Mouse (Mus musculus) heart, embryonic 10.5 days (tissue): ENCODE data around the gene Phrf1. TPM values are rescaled to one million over a fixed set of nuclear protein-coding genes. Genes with fewer than 3 reads are reported as not detected.

ENCODE experiments used
- DNase-seq: peaks from one replicate; pipeline ENCODE4 v3.0.0-alpha.2; 2017; ENCODE audit warnings: low spot score
- H3K27ac ChIP-seq: fragments of 300-500 bp; sonication (generic); 2 replicates; pipeline ENCODE4 v1.5.1; 2016; ENCODE audit warnings: mild to moderate bottlenecking
- H3K27me3 ChIP-seq: fragments of 300-500 bp; sonication (generic); 2 replicates; pipeline ENCODE4 v1.6.1; 2016; ENCODE audit warnings: mild to moderate bottlenecking; ENCODE audit not compliant: poor library complexity, insufficient read depth, severe bottlenecking
- H3K36me3 ChIP-seq: fragments of 300-500 bp; sonication (generic); 2 replicates; pipeline ENCODE4 v1.6.1; 2016; ENCODE audit warnings: mild to moderate bottlenecking, moderate library complexity
- H3K4me1 ChIP-seq: fragments of 300-500 bp; sonication (generic); 2 replicates; pipeline ENCODE4 v1.6.1; 2016; ENCODE audit warnings: mild to moderate bottlenecking
- H3K4me3 ChIP-seq: fragments of 300-500 bp; sonication (generic); 2 replicates; pipeline ENCODE4 v1.5.1; 2016; ENCODE audit warnings: mild to moderate bottlenecking, moderate library complexity
- H3K9me3 ChIP-seq: fragments of 300-500 bp; sonication (generic); 2 replicates; pipeline ENCODE4 v1.6.1; 2016; ENCODE audit warnings: mild to moderate bottlenecking, moderate library complexity
- WGBS: fragments of 180-500 bp; shearing (Covaris S2); methylation state at CpG from one replicate; pipeline ENCODE4 v1.1.7; 2016; 5-methylcytosine and 5-hydroxymethylcytosine counted together
- polyA plus RNA-seq: library from polyadenylated mRNA; unstranded; fragments of >200 nt; fragmentation: Nextera tagmentation; extraction: Ambion mirVana; gene quantifications from 2 replicates; pipeline ENCODE4 v1.2.1, GENCODE M21; 2016

Phrf1 gene
- polyA plus RNA-seq, 1 experiment from 2014 or later: 84.7 TPM

DNA sequence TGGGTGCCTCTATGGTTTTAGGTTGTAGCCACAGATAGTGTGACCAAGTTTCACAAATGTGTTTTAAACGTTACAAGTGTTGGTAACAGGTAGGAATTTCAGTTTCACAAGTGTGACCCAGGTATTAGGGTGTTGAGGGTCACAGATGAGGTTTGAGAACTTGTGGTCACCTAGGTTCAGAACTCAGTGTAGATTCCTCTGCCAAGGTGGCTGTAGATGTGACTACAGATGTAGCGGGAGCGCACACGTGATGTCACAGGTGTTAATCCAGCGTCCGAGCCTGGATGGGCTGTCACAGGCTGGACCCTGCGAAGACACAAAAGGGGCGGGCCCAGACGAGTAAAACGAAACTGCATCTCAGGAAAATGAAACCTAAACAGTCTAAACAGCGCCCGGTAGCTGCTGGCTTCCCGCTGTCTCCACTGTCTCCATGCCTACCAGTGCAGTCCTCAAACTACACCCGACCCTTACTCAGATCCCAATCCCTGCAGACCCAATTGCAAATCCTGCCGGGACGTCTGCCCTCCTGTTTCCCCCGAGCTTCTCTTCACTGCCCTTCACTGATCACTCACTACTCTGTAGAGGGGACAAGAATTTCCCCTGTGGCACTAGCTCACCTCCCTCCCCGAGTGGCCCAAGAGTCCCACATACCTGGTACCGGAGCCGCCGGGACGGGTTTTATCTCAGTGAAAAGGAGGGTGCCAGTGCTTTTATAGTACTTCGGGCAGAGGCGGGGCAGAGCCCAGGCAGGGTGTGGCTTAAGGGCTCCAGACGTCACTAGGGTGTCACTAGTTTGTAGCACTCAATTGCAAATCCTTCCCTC, 37.4 kb downstream of the Phrf1 start, which contains the start of gene Irf7:
Irf7 (minus strand) TSS at position 743 of the 823 bp plus-strand sequence.
- H3K36me3 ChIP-seq: peaks cover 35% of the 10 kb centered on the region
- peaks cover 9% of the 10 kb centered on the region; the same call in 1 of the 2 replicates for H3K27me3 ChIP-seq
- H3K4me3 ChIP-seq: peak within 1 kb of the TSS; percentile 66
- H3K27ac ChIP-seq: peak within 1 kb of the TSS; percentile 4; the same call in 1 of the 2 replicates
- H3K9me3 ChIP-seq: no peaks in the 10 kb centered on the region
- peaks cover 20% of the 10 kb centered on the region for H3K4me1 ChIP-seq
- DNase-seq: peak; percentile 82
- WGBS: 13% methylated on average over 25 of the region's 25 CpGs

DNA sequence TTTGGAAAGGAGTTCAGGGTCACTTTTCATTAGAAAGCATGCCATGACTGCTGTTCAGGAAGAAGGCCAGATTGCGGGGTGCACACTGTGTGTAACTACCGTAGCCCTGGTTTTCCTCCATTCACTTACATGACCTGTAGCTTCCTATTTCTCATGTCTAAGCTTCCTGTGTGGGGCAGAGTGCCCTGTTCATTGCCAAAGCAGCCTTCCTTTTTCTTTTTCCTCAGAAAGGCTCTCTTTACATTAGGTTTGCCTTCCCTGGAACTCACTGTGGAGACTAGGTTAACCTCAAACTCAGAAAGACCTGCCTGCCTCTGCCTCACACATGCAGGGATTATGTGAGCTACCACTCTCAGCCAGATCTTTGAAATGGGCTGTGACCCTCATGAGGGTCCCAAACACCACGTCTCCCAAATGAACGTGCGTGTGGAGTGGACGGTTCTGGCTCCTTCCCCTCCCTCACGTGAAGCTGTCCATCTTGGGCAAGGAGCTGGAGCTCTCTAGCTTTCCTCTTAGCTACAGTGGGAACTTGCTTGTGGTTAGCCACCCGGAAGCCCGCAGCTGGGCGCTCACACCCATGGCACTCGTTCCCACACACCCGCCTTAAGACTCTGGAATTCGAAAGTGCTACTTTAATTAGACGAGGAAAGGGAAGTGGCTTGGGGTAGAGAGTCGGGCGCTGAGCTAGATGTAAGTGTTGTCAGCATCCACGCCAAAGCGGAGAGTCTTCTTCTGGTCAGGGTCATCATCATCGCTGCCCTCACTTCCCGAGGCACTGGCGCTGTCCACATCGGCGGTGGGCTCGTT, 40.1 kb downstream of the Phrf1 start:
- peaks cover 7% of the 10 kb centered on the region for H3K36me3 ChIP-seq
- no peak overlapping the region for H3K27ac ChIP-seq
- peaks cover 20% of the 10 kb centered on the region for H3K4me1 ChIP-seq
- peak overlapping the region; percentile 12 for H3K4me3 ChIP-seq
- DNase-seq: no peak
- peaks cover 17% of the 10 kb centered on the region; the same call in 1 of the 2 replicates for H3K27me3 ChIP-seq
- no peaks in the 10 kb centered on the region for H3K9me3 ChIP-seq
- whole genome bisulfite sequencing: 58% methylated on average over 24 of the region's 24 CpGs

- WGBS: 71% methylated on average over 14 of the region's 14 CpGs
- Histone ChIP-seq H3K27me3 (peaks cover 17% of the 10 kb centered on the region; the same call in 1 of the 2 replicates), H3K4me3 (peak overlapping the region; percentile 12), H3K4me1 (peaks cover 20% of the 10 kb centered on the region), H3K27ac (0 out of 2 replicates have a peak overlapping the region, but pooled peaks have one; percentile 17), H3K36me3 (peaks cover 2% of the 10 kb centered on the region), H3K9me3 (no peaks in the 10 kb centered on the region)
- DNase-seq: no peak
These were observed 40.6 kb downstream of the Phrf1 start for GRCm38 (mm10) chr7:141269273-141269545.

GRCm38 (mm10) chr7:141270631-141271030, 42.0 kb downstream of the Phrf1 start:
- Histone ChIP-seq H3K9me3 (no peaks in the 10 kb centered on the region), H3K27ac (no peak overlapping the region), H3K27me3 (peaks cover 17% of the 10 kb centered on the region; the same call in 1 of the 2 replicates), H3K36me3 (no peaks in the 10 kb centered on the region), H3K4me3 (no peak overlapping the region), H3K4me1 (peaks cover 11% of the 10 kb centered on the region)
- WGBS: 77% methylated on average over 3 of the region's 3 CpGs
- no peak for DNase-seq

DNA sequence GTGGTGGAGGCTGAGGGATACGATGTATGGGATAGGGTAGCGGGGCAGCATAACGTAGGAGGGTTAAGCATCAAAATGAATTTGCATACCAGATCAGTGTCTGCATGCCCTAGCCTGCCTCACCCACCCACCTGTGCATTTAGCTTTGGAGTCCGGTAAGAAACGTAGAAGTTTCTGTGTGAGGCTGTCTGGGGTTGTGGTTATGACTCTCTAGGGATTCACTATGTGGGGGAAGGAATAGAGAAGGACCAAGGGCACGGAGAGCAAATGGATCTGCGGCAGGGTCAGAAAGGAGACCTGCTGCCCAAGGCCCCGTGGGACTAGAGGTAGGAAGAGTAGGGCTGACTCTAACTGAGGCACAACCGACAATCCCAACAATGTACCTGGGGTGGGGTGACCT, 46.8 kb downstream of the Phrf1 start:
- Histone ChIP-seq H3K4me3 (no peak overlapping the region), H3K36me3 (no peaks in the 10 kb centered on the region), H3K4me1 (peaks cover 27% of the 10 kb centered on the region), H3K9me3 (no peaks in the 10 kb centered on the region), H3K27ac (no peak overlapping the region), H3K27me3 (peaks cover 41% of the 10 kb centered on the region)
- 81% methylated on average over 9 of the region's 9 CpGs for WGBS
- DNase-seq: no peak

- DNase-seq: no peak
- Histone ChIP-seq H3K4me1 (peaks cover 27% of the 10 kb centered on the region), H3K27ac (no peak within 1 kb of the TSS), H3K4me3 (no peak within 1 kb of the TSS), H3K9me3 (no peaks in the 10 kb centered on the region), H3K27me3 (peaks cover 41% of the 10 kb centered on the region), H3K36me3 (no peaks in the 10 kb centered on the region)
- 74% methylated on average over 11 of the region's 11 CpGs for WGBS
These were observed 48.0 kb downstream of the Phrf1 start, which contains the start of gene Cdhr5 for GRCm38 (mm10) chr7:141276546-141276945. Gene Cdhr5, minus strand, starts transcription at chr7:141276786.

GRCm38 (mm10) chr7:141277701-141278678, 49.4 kb downstream of the Phrf1 start:
- Histone ChIP-seq H3K27me3 (peaks cover 34% of the 10 kb centered on the region), H3K4me3 (peak overlapping the region; percentile 68; the same call in 1 of the 2 replicates), H3K9me3 (no peaks in the 10 kb centered on the region), H3K4me1 (peaks cover 27% of the 10 kb centered on the region), H3K36me3 (no peaks in the 10 kb centered on the region), H3K27ac (peak overlapping the region; percentile 71; the same call in 1 of the 2 replicates)
- DNase-seq: no peak
- 62% methylated on average over 11 of the region's 11 CpGs for WGBS

GRCm38 (mm10) chr7:141278766-141279590, 50.4 kb downstream of the Phrf1 start, which contains the start of gene Sct:
Gene Sct, minus strand, starts transcription at chr7:141279133.
- WGBS: 2% methylated on average over 46 of the region's 46 CpGs

GRCm38 (mm10) chr7:141281442-141281841, 52.9 kb downstream of the Phrf1 start:
- Histone ChIP-seq H3K4me1 (peaks cover 30% of the 10 kb centered on the region), H3K27ac (no peak overlapping the region), H3K4me3 (no peak overlapping the region), H3K9me3 (no peaks in the 10 kb centered on the region), H3K36me3 (no peaks in the 10 kb centered on the region), H3K27me3 (peaks cover 26% of the 10 kb centered on the region)
- 86% methylated on average over 6 of the region's 6 CpGs for WGBS
- DNase-seq: no peak

More at GRCm38 (mm10) chr7:141278766-141279590, 50.4 kb downstream of the Phrf1 start, which contains the start of gene Sct:
- peak within 1 kb of the TSS; percentile 71; the same call in 1 of the 2 replicates for H3K27ac ChIP-seq
- H3K9me3 ChIP-seq: no peaks in the 10 kb centered on the region
- H3K27me3 ChIP-seq: peaks cover 34% of the 10 kb centered on the region
- DNase-seq: no peak
- H3K4me1 ChIP-seq: peaks cover 31% of the 10 kb centered on the region
- H3K36me3 ChIP-seq: no peaks in the 10 kb centered on the region
- H3K4me3 ChIP-seq: peak within 1 kb of the TSS; percentile 68

GRCm38 (mm10) chr7:141282756-141283155, 54.2 kb downstream of the Phrf1 start:
- Histone ChIP-seq H3K9me3 (no peaks in the 10 kb centered on the region), H3K27me3 (peaks cover 19% of the 10 kb centered on the region), H3K27ac (no peak overlapping the region), H3K4me1 (peaks cover 20% of the 10 kb centered on the region), H3K4me3 (no peak overlapping the region), H3K36me3 (no peaks in the 10 kb centered on the region)
- no peak for DNase-seq
- WGBS: 83% methylated on average over 4 of the region's 4 CpGs

- peaks cover 21% of the 10 kb centered on the region for H3K4me1 ChIP-seq
- DNase-seq: no peak
- no peak overlapping the region for H3K4me3 ChIP-seq
- H3K9me3 ChIP-seq: no peaks in the 10 kb centered on the region
- no peaks in the 10 kb centered on the region for H3K36me3 ChIP-seq
- no peak overlapping the region for H3K27ac ChIP-seq
- H3K27me3 ChIP-seq: peaks cover 37% of the 10 kb centered on the region
- 76% methylated on average over 3 of the region's 3 CpGs for WGBS
These were observed 59.5 kb downstream of the Phrf1 start for GRCm38 (mm10) chr7:141288042-141288441.
